Mouse (Mus musculus): ENCODE data around the gene Cdk6.
"Not testable (repeated sequence)": the region's sequence is repeated elsewhere in the genome, so short reads cannot be mapped to it uniquely, and the experiment has no call there.

Gene Cdk6

DNA sequence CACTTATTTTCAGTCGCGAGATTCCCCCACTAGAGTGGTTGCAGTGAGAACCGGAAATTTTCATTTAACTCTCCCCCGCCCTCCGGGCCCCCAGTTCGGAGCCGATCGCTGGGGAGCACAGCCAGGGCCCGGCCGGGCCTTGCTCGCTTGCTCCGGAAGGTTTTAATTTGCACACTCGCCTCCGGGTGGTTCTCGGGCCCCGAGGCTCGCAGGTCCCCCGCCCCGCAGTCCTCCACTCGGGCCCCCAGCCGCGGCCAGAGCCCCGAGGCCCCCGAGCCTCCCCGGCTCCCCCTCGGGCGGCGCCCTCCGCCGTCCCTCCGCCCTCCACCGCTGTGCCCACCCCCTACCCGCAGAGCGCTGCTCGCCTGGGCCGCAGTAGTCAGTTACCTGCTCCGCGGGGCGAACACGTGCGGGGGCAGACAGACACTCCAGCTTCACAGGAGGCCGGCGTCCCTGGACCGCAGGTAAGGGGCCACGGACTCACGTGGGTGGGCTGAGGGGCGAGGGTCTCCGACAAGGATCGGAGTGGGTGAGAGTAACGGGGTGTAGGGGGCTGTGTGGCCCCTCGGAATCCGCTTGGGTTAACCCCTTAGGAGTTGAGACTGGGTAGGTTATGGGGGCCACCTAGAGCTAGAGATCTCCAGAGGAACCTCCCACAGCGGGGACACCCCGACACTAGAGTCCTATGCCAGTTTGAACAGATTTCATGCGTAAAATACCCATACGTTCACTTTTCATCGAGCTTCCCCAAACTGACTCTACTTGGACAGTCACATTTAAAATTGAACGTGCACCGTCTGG is at the start of gene Cdk6:
Gene Cdk6, plus strand, starts transcription at position 375 of the 801 bp plus-strand sequence.
- DNase-seq (ENCODE audit: low read depth, low spot score) = peak; percentile 31

- DNase-seq (ENCODE audit: low read depth, low spot score) = no peak
These were observed 47.6 kb upstream of the Cdk6 start for GRCm38 (mm10) chr5:3293666-3294065.

DNA sequence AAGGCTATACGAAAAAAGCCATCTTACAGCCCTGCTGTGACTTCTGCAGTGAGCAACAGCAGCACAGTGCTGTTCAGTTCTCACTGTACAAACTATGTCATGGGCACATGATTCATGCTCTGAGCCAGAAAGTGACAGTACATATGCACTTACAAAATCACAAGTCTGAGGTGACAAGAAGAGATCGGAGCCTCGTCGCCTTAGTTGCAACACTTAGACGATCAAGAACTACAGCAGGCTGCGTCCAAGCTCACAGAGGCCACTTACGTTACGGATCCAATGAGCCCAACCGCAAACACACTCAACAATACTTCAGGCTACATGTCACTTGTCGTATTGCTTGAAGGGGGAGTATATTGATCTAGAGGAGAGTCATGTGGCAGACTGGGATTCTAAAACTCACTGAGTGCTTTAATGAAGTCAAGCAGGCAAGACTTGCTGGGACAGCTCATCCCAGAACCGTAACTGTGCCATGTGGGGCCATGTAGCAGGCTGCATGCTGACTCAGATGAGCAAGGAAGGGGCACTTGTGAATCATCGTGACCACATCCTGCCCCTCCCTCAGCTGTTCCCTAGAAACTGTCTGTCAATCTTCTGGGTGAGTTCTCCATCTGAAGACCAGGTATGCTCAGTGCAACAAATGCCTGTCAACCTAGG is 40.4 kb upstream of the Cdk6 start:
- no peak for DNase-seq (ENCODE audit: low read depth, low spot score)

GRCm38 (mm10) chr5:3301535-3301934 is 39.8 kb upstream of the Cdk6 start:
- DNase-seq (ENCODE audit: low read depth, low spot score) = no peak

GRCm38 (mm10) chr5:3303876-3304275 is 37.4 kb upstream of the Cdk6 start:
- no peak for DNase-seq (ENCODE audit: low read depth, low spot score)

DNA sequence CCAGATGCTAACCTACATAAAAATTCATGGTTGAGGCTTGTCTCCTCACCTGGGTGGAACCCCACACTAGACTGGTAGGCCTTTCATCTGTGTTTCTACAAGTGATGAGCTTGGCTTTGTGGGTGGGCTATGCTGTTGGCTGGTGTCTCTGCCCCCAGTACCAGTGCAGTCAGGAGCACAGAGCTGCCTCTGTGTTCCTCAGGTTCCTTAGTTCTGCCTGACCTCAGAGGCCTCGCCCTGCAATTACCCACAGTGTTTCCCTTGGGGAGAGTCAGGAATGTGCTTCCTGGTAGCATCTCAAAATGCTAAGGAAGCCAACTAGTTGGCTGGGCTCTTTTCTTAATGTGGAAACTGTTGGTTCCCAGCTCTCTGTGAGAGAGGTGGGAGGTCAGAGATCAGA is 35.1 kb upstream of the Cdk6 start:
- no peak for DNase-seq (ENCODE audit: low read depth, low spot score)

- no peak for DNase-seq (ENCODE audit: low read depth, low spot score)
These were observed 32.2 kb upstream of the Cdk6 start for GRCm38 (mm10) chr5:3309122-3309521.

DNA sequence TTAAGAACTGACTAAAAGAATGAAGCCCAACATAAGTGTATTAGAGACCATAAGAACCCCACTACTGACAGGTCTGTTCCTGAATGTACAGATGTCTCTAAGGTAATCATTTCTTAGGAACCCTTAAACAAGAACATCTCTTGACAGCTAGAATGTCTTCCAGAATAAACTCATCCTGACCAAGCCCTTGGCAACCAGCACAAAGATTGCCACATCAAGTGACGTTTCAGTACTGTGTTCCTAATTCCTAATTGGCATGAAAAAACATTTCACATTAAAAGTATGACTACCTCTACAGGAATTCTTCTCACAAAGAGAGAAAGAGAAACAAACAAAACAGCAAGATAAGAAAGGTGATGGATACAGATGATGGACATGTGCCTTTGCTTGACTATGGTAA is 31.7 kb upstream of the Cdk6 start:
- DNase-seq (ENCODE audit: low read depth, low spot score) = no peak

DNA sequence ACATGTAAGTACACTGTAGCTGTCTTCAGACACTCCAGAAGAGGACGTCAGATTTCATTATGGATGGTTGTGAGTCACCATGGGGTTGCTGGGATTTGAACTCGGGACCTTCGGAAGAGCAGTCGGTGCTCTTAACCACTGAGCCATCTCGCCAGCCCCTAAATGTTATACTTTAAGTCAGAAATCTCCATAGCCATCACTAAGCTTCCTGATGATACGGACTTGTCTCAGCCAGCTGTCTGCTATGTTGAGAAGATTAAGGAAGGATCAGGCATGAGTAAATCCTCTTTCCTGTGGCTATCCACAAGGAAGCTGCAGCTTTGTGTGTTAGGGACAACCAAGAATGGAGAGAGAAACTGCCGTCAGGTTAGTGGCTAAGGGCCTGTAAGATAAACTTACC is 30.1 kb upstream of the Cdk6 start:
- not testable (repeated sequence) for DNase-seq (ENCODE audit: low read depth, low spot score)

GRCm38 (mm10) chr5:3317724-3318123 is 23.6 kb upstream of the Cdk6 start:
- DNase-seq (ENCODE audit: low read depth, low spot score) = not testable (repeated sequence)

DNA sequence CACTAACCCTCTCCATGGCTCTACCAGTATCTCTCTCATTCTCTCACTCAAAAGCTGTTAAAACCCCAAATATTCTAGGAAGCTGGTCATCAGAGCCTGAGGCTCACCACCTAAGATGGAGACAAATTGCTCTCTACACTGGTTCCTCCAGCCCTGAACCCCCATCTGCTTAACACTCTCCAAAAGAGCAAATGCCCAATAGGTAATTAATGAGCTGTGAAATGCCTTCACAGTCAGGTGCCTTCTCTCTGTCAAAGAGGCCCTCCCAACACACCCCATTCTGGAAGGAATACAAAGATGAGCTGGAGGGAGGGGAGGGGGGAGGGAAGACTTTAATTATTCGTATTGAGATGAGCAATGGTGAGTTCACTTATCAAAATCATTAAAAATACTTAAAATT is 21.1 kb upstream of the Cdk6 start:
- DNase-seq (ENCODE audit: low read depth, low spot score) = no peak

GRCm38 (mm10) chr5:3322052-3322451 is 19.2 kb upstream of the Cdk6 start:
- DNase-seq (ENCODE audit: low read depth, low spot score) = no peak

GRCm38 (mm10) chr5:3324116-3324515 is 17.2 kb upstream of the Cdk6 start:
- DNase-seq (ENCODE audit: low read depth, low spot score) = no peak

GRCm38 (mm10) chr5:3329361-3329760 is 11.9 kb upstream of the Cdk6 start:
- DNase-seq (ENCODE audit: low read depth, low spot score) = no peak

DNA sequence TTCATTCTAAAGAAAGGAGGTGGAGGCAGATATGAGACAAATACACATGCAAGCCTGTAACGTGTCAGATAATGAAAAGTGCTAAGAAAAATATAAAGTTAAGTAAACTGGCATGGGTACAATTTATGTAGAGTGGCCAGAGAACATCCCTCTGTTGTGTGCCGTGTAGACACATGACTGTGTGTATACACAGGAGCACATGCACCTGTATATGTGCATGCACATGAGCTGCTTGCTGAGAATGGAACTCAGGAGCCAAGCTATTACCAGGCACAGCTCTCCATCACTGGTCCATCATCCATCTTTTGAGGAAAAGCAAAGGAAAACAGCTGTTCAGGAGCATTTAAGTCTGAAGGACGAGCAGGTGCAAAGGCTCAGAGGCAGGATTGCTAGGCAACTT is 10.4 kb upstream of the Cdk6 start:
- no peak for DNase-seq (ENCODE audit: low read depth, low spot score)

DNA sequence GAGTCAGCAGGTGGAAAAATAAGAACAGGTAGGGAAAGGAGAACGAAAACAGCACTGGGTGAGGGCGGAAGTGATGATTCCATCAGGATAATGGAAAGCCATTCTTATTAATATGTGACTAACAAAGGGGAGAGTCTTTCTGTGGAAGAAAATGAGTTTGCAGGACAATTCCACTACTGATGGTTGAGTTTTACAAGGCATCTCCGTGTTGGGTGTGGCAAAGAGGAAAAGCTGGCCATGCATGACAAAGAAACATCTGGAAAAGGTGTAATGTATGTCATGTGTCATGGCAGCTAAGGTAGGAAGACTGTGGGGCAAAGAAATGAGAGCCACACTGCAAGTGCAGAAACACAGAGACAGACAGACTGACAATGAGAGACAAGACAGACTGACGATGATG is 8.3 kb upstream of the Cdk6 start:
- DNase-seq (ENCODE audit: low read depth, low spot score) = not testable (repeated sequence)

DNA sequence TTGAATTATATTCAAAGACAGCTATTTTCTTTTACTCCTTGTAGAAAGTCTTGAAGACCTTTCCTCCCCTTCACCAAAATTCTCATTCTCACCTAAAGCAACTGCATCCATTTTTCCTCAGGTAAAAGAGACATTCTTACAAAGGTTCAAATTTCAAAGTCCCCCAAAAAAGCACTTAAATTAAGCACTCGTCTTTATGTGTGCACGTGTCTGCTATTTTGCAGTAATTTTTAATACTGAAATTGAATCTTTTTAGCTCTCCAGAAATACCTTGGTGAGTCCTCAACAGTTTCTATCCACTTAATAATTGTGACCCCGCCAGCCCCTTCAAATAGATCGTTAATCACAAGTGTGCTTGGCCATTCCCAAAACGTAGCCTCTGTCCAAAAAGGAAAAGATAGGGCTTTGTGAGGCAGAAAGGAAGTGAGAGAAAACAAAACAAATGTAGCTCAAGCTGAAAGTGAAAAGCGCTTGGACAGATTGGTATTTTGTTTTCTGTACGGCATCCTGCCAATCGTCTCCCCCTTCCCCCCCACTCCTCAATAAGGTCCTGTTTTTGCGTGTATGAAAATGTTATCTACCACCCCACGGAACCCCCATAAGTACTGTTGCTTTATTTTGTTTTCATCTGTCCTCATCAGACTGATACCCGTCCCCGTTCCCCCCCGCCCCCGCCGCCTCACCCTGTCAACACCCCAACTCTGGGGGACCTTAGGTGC is 786 bp upstream of the Cdk6 start:
- not testable (repeated sequence) for DNase-seq (ENCODE audit: low read depth, low spot score)

- DNase-seq (ENCODE audit: low read depth, low spot score) = peak; percentile 61
These were observed 866 bp downstream of the Cdk6 start for GRCm38 (mm10) chr5:3341931-3342770.

DNA sequence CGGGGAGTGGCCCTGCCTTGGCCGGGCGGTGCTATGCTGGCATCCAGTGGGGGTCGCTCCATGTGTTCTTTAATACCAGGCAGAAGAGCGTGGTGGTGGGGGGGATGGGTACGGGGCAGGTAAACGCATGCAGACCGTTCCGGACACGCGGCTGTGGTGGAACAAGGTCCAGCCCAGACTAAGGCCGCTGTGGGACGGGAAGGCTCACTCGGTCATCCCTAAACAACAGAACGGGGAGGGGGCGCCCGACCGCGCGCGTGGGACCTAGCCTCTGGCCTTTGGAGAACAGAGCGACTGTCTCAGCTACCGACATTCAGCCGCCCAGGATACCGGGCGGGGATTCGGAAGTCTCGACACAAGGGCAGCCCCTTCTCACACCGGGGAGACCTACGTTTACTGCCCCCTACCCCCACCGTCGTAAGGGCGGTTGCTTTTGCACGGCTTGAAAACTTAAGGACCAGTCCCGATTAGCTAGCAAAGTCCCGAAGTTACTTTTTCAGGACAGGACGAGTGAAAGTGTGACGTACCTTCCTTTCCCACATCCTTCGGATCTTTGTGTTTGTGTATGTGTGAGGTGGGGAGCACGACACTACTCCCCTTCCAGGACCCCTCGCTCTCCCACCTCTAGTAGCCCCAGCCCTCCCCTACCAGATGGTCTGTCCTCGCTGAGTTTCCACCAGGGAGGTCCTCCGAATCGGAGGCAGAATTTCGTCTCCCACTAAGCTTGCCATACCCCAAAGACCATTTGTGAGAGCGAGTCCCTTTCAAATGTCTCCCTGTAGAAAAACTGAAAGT is 1.7 kb downstream of the Cdk6 start:
- DNase-seq (ENCODE audit: low read depth, low spot score) = peak; percentile 76

DNA sequence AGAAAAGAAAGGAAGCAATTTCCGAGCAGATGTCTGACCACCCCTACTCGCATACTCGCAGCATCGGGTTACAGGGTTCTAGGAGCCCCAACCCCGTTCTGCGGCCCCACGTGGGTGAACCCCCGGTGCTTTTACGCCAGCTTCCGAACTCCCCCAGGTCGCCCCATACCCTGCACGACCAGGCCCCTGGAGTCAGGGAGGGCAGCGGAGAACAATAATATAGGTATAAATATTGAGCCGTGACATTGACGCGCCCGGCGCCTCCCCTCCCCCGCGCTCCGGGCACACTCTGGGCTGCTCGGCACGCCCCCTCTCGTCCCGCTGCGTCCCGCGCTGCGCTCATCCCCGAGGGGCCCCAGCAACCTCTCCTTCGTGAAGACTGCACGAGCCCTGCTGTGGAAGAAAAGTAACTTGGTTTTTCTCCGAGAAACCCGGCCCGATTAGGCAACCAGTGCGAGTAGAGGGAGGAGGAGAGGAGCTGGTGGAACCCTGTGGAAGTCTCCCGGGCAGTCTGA is 2.3 kb downstream of the Cdk6 start:
- DNase-seq (ENCODE audit: low read depth, low spot score) = peak; percentile 53

Data from forelimb bud, embryonic 11.5 days (tissue).